Mouse (Mus musculus) small intestine, adult 2 months (tissue): Measurements from ENCODE around the gene Vmn1r84. TPM values are rescaled to one million over a fixed set of nuclear protein-coding genes. Genes with fewer than 3 reads are reported as not detected.

Source experiments
- H3K27ac ChIP-seq: fragments of 200-500 bp; 2 replicates; pipeline ENCODE4 v1.5.1; 2012; ENCODE audit warnings: low read depth, low read length, control low read depth, inconsistent platforms; ENCODE audit not compliant: insufficient read depth
- H3K27me3 ChIP-seq: fragments of 200-500 bp; 2 replicates; pipeline ENCODE4 v1.6.1; 2012; ENCODE audit warnings: mild to moderate bottlenecking, moderate library complexity, low read length, inconsistent platforms; ENCODE audit not compliant: control insufficient read depth, insufficient read depth
- H3K36me3 ChIP-seq: fragments of 200-500 bp; 2 replicates; pipeline ENCODE4 v1.6.1; 2012; ENCODE audit warnings: mild to moderate bottlenecking, low read length, control low read depth, inconsistent platforms; ENCODE audit not compliant: control insufficient read depth, insufficient read depth
- H3K4me1 ChIP-seq: fragments of 200-500 bp; 2 replicates; pipeline ENCODE4 v1.6.1; 2012; ENCODE audit warnings: low read length, inconsistent platforms, mixed read lengths; ENCODE audit not compliant: control insufficient read depth, insufficient read depth, insufficient read length
- H3K4me3 ChIP-seq: fragments of 200-500 bp; 2 replicates; pipeline ENCODE4 v1.5.1; 2012; ENCODE audit warnings: low read depth, mild to moderate bottlenecking, control low read depth, inconsistent platforms, low read length, moderate library complexity
- CTCF ChIP-seq: fragments of 200-500 bp; IDR thresholded peaks from 2 replicates; pipeline ENCODE4 v1.5.1; 2012; ENCODE audit warnings: low read depth, mild to moderate bottlenecking, control low read depth, inconsistent platforms, low read length, moderate library complexity, mixed read lengths; ENCODE audit not compliant: insufficient replicate concordance, insufficient read length; ENCODE audit errors: extremely low read depth
- POLR2A ChIP-seq: fragments of 200-500 bp; IDR thresholded peaks from 2 replicates; pipeline ENCODE4 v1.6.1; 2012; ENCODE audit warnings: low read depth, mild to moderate bottlenecking, control low read depth, inconsistent platforms, low read length, moderate library complexity
- WGBS: fragments of 180-500 bp; shearing (Covaris S2); methylation state at CpG from one replicate; pipeline ENCODE4 v1.1.7; 2018; 5-methylcytosine and 5-hydroxymethylcytosine counted together
- polyA plus RNA-seq: library from polyadenylated mRNA; depleted of rRNA; stranded (reverse); fragments of >200 nt; gene quantifications from 2 replicates; pipeline ENCODE4 v1.2.3, GENCODE M21; 2012; rRNA removed

The Vmn1r84 gene
- polyA plus RNA-seq, result not detected in 2 replicates

- Histone ChIP-seq H3K27me3 (no peaks in the 10 kb centered on the region), H3K4me3 (no peak within 1 kb of the TSS), H3K36me3 (no peaks in the 10 kb centered on the region), H3K4me1 (no peaks in the 10 kb centered on the region), H3K27ac (no peak within 1 kb of the TSS)
- no peak for TF ChIP-seq CTCF
- no peak for TF ChIP-seq POLR2A
- 58% methylated on average over 1 of the region's 1 CpGs for WGBS
Measured at GRCm38 (mm10) chr7:12369173-12369572, at the start of gene Vmn1r84. Vmn1r84 (minus strand) TSS chr7:12369273.

- Histone ChIP-seq H3K36me3 (no peaks in the 10 kb centered on the region), H3K4me1 (no peaks in the 10 kb centered on the region), H3K27me3 (no peaks in the 10 kb centered on the region), H3K27ac (no peak within 1 kb of the TSS), H3K4me3 (no peak within 1 kb of the TSS)
- no peak for TF ChIP-seq CTCF
- no peak for TF ChIP-seq POLR2A
- 77% methylated on average over 2 of the region's 2 CpGs for WGBS
Measured at GRCm38 (mm10) chr7:12329381-12329780, 39.7 kb downstream of the Vmn1r84 start, which contains the start of gene Vmn1r83. Vmn1r83 (minus strand) TSS chr7:12329481.

Other genes with a start within 250 kb of the Vmn1r84 start
- gene Vmn1r78, start 219.0 kb downstream of the Vmn1r84 start, polyA plus RNA-seq, result not detected in 2 replicates
- not detected in 2 replicates for gene Vmn1r79, start 198.0 kb downstream of the Vmn1r84 start, polyA plus RNA-seq
- gene Vmn1r80, start 180.0 kb downstream of the Vmn1r84 start, polyA plus RNA-seq, result not detected in 2 replicates
- gene Vmn1r81, start 101.0 kb downstream of the Vmn1r84 start, polyA plus RNA-seq, result not detected in 2 replicates
- not detected in 2 replicates for gene Vmn1r82, start 68.8 kb downstream of the Vmn1r84 start, polyA plus RNA-seq
- gene Vmn1r83, start 39.8 kb downstream of the Vmn1r84 start, polyA plus RNA-seq, result not detected in 2 replicates
- 0.06 and 0.09 TPM in 2 replicates for gene Zfp551, start 53.5 kb upstream of the Vmn1r84 start, polyA plus RNA-seq
- 1.0 and 1.1 TPM in 2 replicates for gene Zfp606, start 109.0 kb upstream of the Vmn1r84 start, polyA plus RNA-seq
- gene 2900092C05Rik, start 143.2 kb upstream of the Vmn1r84 start, polyA plus RNA-seq, result not detected in 2 replicates
- gene Vmn2r53, start 239.5 kb upstream of the Vmn1r84 start, polyA plus RNA-seq, result not detected in 2 replicates